Mouse (Mus musculus): ENCODE results near the gene Plac1. TPM values are rescaled to one million over a fixed set of nuclear protein-coding genes. Genes with fewer than 3 reads are reported as not detected.

Plac1 gene
- polyA plus RNA-seq, 1 experiment from 2014 or later: 2.8 TPM

GRCm38 (mm10) chrX:53168623-53169022, 71.3 kb downstream of the Plac1 start:
- 81% methylated on average over 2 of the region's 2 CpGs for WGBS
- no peaks in the 10 kb centered on the region for H3K9me3 ChIP-seq (ENCODE audit: control insufficient read depth, low read length)
- no peaks in the 10 kb centered on the region for H3K27me3 ChIP-seq (ENCODE audit: control insufficient read depth, insufficient read depth, low read length)
- H3K4me3 ChIP-seq (ENCODE audit: low read depth, low read length): no peak overlapping the region
- DNase-seq (ENCODE audit: low spot score) (no peak), ATAC-seq (replicated peaks; ENCODE audit: low FRiP score) (no peak)
- H3K4me1 ChIP-seq (replicated peaks; ENCODE audit: control insufficient read depth, insufficient read depth, low read length): no peaks in the 10 kb centered on the region
- H3K9ac ChIP-seq (ENCODE audit: low read length): no peak overlapping the region
- H3K36me3 ChIP-seq (ENCODE audit: control insufficient read depth, insufficient read depth, low read length): no peaks in the 10 kb centered on the region
- no peak overlapping the region for H3K27ac ChIP-seq (ENCODE audit: low read depth, low read length)
- no peak overlapping the region for H3K4me2 ChIP-seq (ENCODE audit: low read depth, low read length, severe bottlenecking)

- Histone ChIP-seq H3K9me3 (ENCODE audit: control insufficient read depth, low read length) (no peaks in the 10 kb centered on the region), H3K4me2 (ENCODE audit: low read depth, low read length, severe bottlenecking) (no peak overlapping the region), H3K36me3 (ENCODE audit: control insufficient read depth, insufficient read depth, low read length) (no peaks in the 10 kb centered on the region), H3K9ac (ENCODE audit: low read length) (no peak overlapping the region), H3K4me1 (replicated peaks; ENCODE audit: control insufficient read depth, insufficient read depth, low read length) (no peaks in the 10 kb centered on the region), H3K4me3 (ENCODE audit: low read depth, low read length) (no peak overlapping the region), H3K27ac (ENCODE audit: low read depth, low read length) (no peak overlapping the region), H3K27me3 (ENCODE audit: control insufficient read depth, insufficient read depth, low read length) (no peaks in the 10 kb centered on the region)
- WGBS: 75% methylated on average over 4 of the region's 4 CpGs
- DNase-seq (ENCODE audit: low spot score) (no peak), ATAC-seq (replicated peaks; ENCODE audit: low FRiP score) (no peak)
Measured at GRCm38 (mm10) chrX:53166901-53167525, 72.9 kb downstream of the Plac1 start.

- Histone ChIP-seq H3K27ac (ENCODE audit: low read depth, low read length) (no peak overlapping the region), H3K9me3 (ENCODE audit: control insufficient read depth, low read length) (no peaks in the 10 kb centered on the region), H3K4me1 (replicated peaks; ENCODE audit: control insufficient read depth, insufficient read depth, low read length) (no peaks in the 10 kb centered on the region), H3K4me2 (ENCODE audit: low read depth, low read length, severe bottlenecking) (no peak overlapping the region), H3K9ac (ENCODE audit: low read length) (no peak overlapping the region), H3K4me3 (ENCODE audit: low read depth, low read length) (no peak overlapping the region), H3K36me3 (ENCODE audit: control insufficient read depth, insufficient read depth, low read length) (no peaks in the 10 kb centered on the region), H3K27me3 (ENCODE audit: control insufficient read depth, insufficient read depth, low read length) (no peaks in the 10 kb centered on the region)
- WGBS: 53% methylated on average over 15 of the region's 15 CpGs
- no peak for ATAC-seq (replicated peaks; ENCODE audit: low FRiP score)
- no peak for DNase-seq (ENCODE audit: low spot score)
Measured at GRCm38 (mm10) chrX:53166251-53166900, 73.5 kb downstream of the Plac1 start.

GRCm38 (mm10) chrX:53162589-53162988, 77.3 kb downstream of the Plac1 start:
- no peaks in the 10 kb centered on the region for H3K4me1 ChIP-seq (replicated peaks; ENCODE audit: control insufficient read depth, insufficient read depth, low read length)
- H3K4me2 ChIP-seq (ENCODE audit: low read depth, low read length, severe bottlenecking): no peak overlapping the region
- H3K27me3 ChIP-seq (ENCODE audit: control insufficient read depth, insufficient read depth, low read length): no peaks in the 10 kb centered on the region
- H3K27ac ChIP-seq (ENCODE audit: low read depth, low read length): no peak overlapping the region
- no peak for DNase-seq (ENCODE audit: low spot score)
- WGBS: 46% methylated on average over 4 of the region's 4 CpGs
- H3K9ac ChIP-seq (ENCODE audit: low read length): no peak overlapping the region
- no peak for ATAC-seq (replicated peaks; ENCODE audit: low FRiP score)
- no peaks in the 10 kb centered on the region for H3K36me3 ChIP-seq (ENCODE audit: control insufficient read depth, insufficient read depth, low read length)
- H3K9me3 ChIP-seq (ENCODE audit: control insufficient read depth, low read length): no peaks in the 10 kb centered on the region
- no peak overlapping the region for H3K4me3 ChIP-seq (ENCODE audit: low read depth, low read length)

- Histone ChIP-seq H3K4me2 (ENCODE audit: low read depth, low read length, severe bottlenecking) (no peak overlapping the region), H3K36me3 (ENCODE audit: control insufficient read depth, insufficient read depth, low read length) (no peaks in the 10 kb centered on the region), H3K4me1 (replicated peaks; ENCODE audit: control insufficient read depth, insufficient read depth, low read length) (no peaks in the 10 kb centered on the region), H3K27ac (ENCODE audit: low read depth, low read length) (no peak overlapping the region), H3K27me3 (ENCODE audit: control insufficient read depth, insufficient read depth, low read length) (no peaks in the 10 kb centered on the region), H3K9me3 (ENCODE audit: control insufficient read depth, low read length) (no peaks in the 10 kb centered on the region), H3K9ac (ENCODE audit: low read length) (no peak overlapping the region), H3K4me3 (ENCODE audit: low read depth, low read length) (no peak overlapping the region)
- DNase-seq (ENCODE audit: low spot score): no peak
- WGBS: 52% methylated on average over 4 of the region's 4 CpGs
- no peak for ATAC-seq (replicated peaks; ENCODE audit: low FRiP score)
Measured at GRCm38 (mm10) chrX:53161583-53161982, 78.3 kb downstream of the Plac1 start.

GRCm38 (mm10) chrX:53161115-53161514, 78.8 kb downstream of the Plac1 start:
- H3K4me2 ChIP-seq (ENCODE audit: low read depth, low read length, severe bottlenecking): no peak overlapping the region
- H3K27ac ChIP-seq (ENCODE audit: low read depth, low read length): no peak overlapping the region

GRCm38 (mm10) chrX:53148039-53148438, 91.9 kb downstream of the Plac1 start:
- Histone ChIP-seq H3K9ac (ENCODE audit: low read length) (no peak overlapping the region), H3K9me3 (ENCODE audit: control insufficient read depth, low read length) (no peaks in the 10 kb centered on the region), H3K27ac (ENCODE audit: low read depth, low read length) (no peak overlapping the region), H3K4me1 (replicated peaks; ENCODE audit: control insufficient read depth, insufficient read depth, low read length) (no peaks in the 10 kb centered on the region), H3K4me3 (ENCODE audit: low read depth, low read length) (no peak overlapping the region), H3K36me3 (ENCODE audit: control insufficient read depth, insufficient read depth, low read length) (no peaks in the 10 kb centered on the region), H3K27me3 (ENCODE audit: control insufficient read depth, insufficient read depth, low read length) (no peaks in the 10 kb centered on the region), H3K4me2 (ENCODE audit: low read depth, low read length, severe bottlenecking) (no peak overlapping the region)
- WGBS: 73% methylated on average over 2 of the region's 2 CpGs
- DNase-seq (ENCODE audit: low spot score): no peak
- no peak for ATAC-seq (replicated peaks; ENCODE audit: low FRiP score)

More at GRCm38 (mm10) chrX:53161115-53161514, 78.8 kb downstream of the Plac1 start:
- Histone ChIP-seq H3K9ac (ENCODE audit: low read length) (no peak overlapping the region), H3K4me3 (ENCODE audit: low read depth, low read length) (no peak overlapping the region), H3K9me3 (ENCODE audit: control insufficient read depth, low read length) (no peaks in the 10 kb centered on the region), H3K36me3 (ENCODE audit: control insufficient read depth, insufficient read depth, low read length) (no peaks in the 10 kb centered on the region), H3K27me3 (ENCODE audit: control insufficient read depth, insufficient read depth, low read length) (no peaks in the 10 kb centered on the region), H3K4me1 (replicated peaks; ENCODE audit: control insufficient read depth, insufficient read depth, low read length) (no peaks in the 10 kb centered on the region)
- DNase-seq (ENCODE audit: low spot score) (no peak), ATAC-seq (replicated peaks; ENCODE audit: low FRiP score) (no peak)
- 74% methylated on average over 5 of the region's 5 CpGs for WGBS

GRCm38 (mm10) chrX:53146389-53146917, 93.5 kb downstream of the Plac1 start:
- Histone ChIP-seq H3K27me3 (ENCODE audit: control insufficient read depth, insufficient read depth, low read length) (no peaks in the 10 kb centered on the region), H3K9ac (ENCODE audit: low read length) (no peak overlapping the region), H3K9me3 (ENCODE audit: control insufficient read depth, low read length) (no peaks in the 10 kb centered on the region), H3K4me1 (replicated peaks; ENCODE audit: control insufficient read depth, insufficient read depth, low read length) (no peaks in the 10 kb centered on the region), H3K36me3 (ENCODE audit: control insufficient read depth, insufficient read depth, low read length) (no peaks in the 10 kb centered on the region), H3K4me3 (ENCODE audit: low read depth, low read length) (no peak overlapping the region), H3K27ac (ENCODE audit: low read depth, low read length) (no peak overlapping the region), H3K4me2 (ENCODE audit: low read depth, low read length, severe bottlenecking) (no peak overlapping the region)
- DNase-seq (ENCODE audit: low spot score): no peak
- ATAC-seq (replicated peaks; ENCODE audit: low FRiP score): no peak
- 85% methylated on average over 5 of the region's 5 CpGs for WGBS

- ATAC-seq (replicated peaks; ENCODE audit: low FRiP score): no peak
- Histone ChIP-seq H3K4me1 (replicated peaks; ENCODE audit: control insufficient read depth, insufficient read depth, low read length) (no peaks in the 10 kb centered on the region), H3K9me3 (ENCODE audit: control insufficient read depth, low read length) (no peaks in the 10 kb centered on the region), H3K27me3 (ENCODE audit: control insufficient read depth, insufficient read depth, low read length) (no peaks in the 10 kb centered on the region), H3K4me2 (ENCODE audit: low read depth, low read length, severe bottlenecking) (no peak overlapping the region), H3K9ac (ENCODE audit: low read length) (no peak overlapping the region), H3K36me3 (ENCODE audit: control insufficient read depth, insufficient read depth, low read length) (no peaks in the 10 kb centered on the region), H3K4me3 (ENCODE audit: low read depth, low read length) (no peak overlapping the region), H3K27ac (ENCODE audit: low read depth, low read length) (no peak overlapping the region)
- DNase-seq (ENCODE audit: low spot score): no peak
- WGBS: 87% methylated on average over 2 of the region's 2 CpGs
Measured at GRCm38 (mm10) chrX:53139641-53140040, 100.3 kb downstream of the Plac1 start.

Measured in forebrain, embryonic 11.5 days (tissue).